ENCODE assay signal across 18 mouse cellular contexts in the genomic region with DNA sequence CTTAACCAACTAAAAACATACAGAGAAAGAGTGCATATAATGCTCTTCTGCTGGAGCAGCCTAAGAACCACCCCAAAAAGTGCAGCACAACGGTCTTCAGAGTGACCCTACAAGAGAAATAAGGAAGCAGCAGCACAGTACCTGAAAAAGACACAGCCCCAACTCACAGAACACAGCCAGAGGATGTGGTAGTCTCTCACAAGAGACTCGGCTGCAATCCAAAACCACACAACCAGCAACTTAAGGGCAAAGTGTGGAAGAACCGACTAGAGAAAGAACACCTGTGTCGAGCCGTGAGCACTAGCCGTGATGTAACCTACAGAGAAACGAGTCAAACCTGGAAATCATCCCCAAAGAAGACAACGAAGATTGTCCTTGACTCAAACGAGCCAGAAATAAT. TPM values are rescaled to one million over a fixed set of nuclear protein-coding genes. Genes with fewer than 3 reads are reported as not detected.
DNase-seq lines count a peak whose midpoint lies in the region; TF ChIP-seq lines count a peak whose summit lies in the region.
"Had no signal": no experiment of that assay in that cellular context is flagged by ENCODE, and none has a peak within 500 bp of the region (broad histone marks: within the 10 kb centered on the region; RNA-seq: fewer than 3 reads in every experiment).

No protein-coding gene starts in this region.

- DNase-seq in spleen, postnatal 36 days (ENCODE audit: low spot score in 2 of 2), result peak; percentile 41 to 48
- DNase-seq in spleen, postnatal 14 days (ENCODE audit: low spot score in 2 of 2), result no peak
- DNase-seq in induced T-regulatory cell, adult 2 months (ENCODE audit: low read depth), result peak; percentile 51
- peak; percentile 34 for DNase-seq in splenic B cell, adult 2 months (ENCODE audit: low read depth, low spot score)
- peak; percentile 60 for DNase-seq in thymus, postnatal 4 days
- no peak for DNase-seq in urinary bladder, postnatal 25 days (ENCODE audit: low spot score)
- DNase-seq in kidney, adult 2 months, result no peak
- DNase-seq in layer of hippocampus, adult 18-20 months (ENCODE audit: low spot score in 2 of 2), result no peak
- DNase-seq: adrenal gland, adult 2 months; cerebellum, adult 18-20 months; cerebellum, postnatal 36 days; forebrain, postnatal 0 days; heart, adult 18-20 months; liver, embryonic 13.5 days had no signal

- no peak overlapping the region for H3K27ac ChIP-seq in kidney, adult 2 months (ENCODE audit: insufficient read depth, low read depth, low read length)
- H3K27ac ChIP-seq: heart, embryonic 15.5 days; hindbrain, embryonic 13.5 days; kidney, postnatal 0 days; liver, embryonic 13.5 days had no signal

- peaks cover 3% of the 10 kb centered on the region; the same call in 1 of the 2 replicates for H3K4me1 ChIP-seq in kidney, adult 2 months (ENCODE audit: control insufficient read depth, insufficient read depth, low read length)
- H3K4me1 ChIP-seq: hindbrain, embryonic 13.5 days had no signal

- WGBS in kidney, adult 2 months, result 74% methylated on average over 9 of the region's 9 CpGs

- H3K4me3 ChIP-seq in kidney, adult 2 months (ENCODE audit: insufficient read depth, low read depth, low read length), result no peak overlapping the region
- H3K4me3 ChIP-seq: erythroblast, embryonic 14.5 days; heart, embryonic 15.5 days; hindbrain, embryonic 13.5 days; liver, embryonic 13.5 days had no signal

- no peaks in the 10 kb centered on the region for H3K27me3 ChIP-seq in splenic B cell, adult 2 months (ENCODE audit: control insufficient read depth, insufficient read depth, low read length, poor library complexity, severe bottlenecking)
- H3K27me3 ChIP-seq in kidney, adult 2 months (replicated peaks; ENCODE audit: control insufficient read depth, insufficient read depth, low read length), result no peaks in the 10 kb centered on the region
- H3K27me3 ChIP-seq: heart, embryonic 15.5 days; hindbrain, embryonic 13.5 days; liver, embryonic 13.5 days had no signal

- H3K36me3 ChIP-seq in splenic B cell, adult 2 months (ENCODE audit: control insufficient read depth, insufficient read depth, low read length, poor library complexity, severe bottlenecking), result peaks cover 2% of the 10 kb centered on the region; the same call in 1 of the 2 replicates
- no peaks in the 10 kb centered on the region for H3K36me3 ChIP-seq in kidney, adult 2 months (ENCODE audit: control insufficient read depth, insufficient read depth, low read length)
- H3K36me3 ChIP-seq: heart, embryonic 15.5 days had no signal

- no peak for TF ChIP-seq CTCF in kidney, adult 2 months (conservative IDR thresholded peaks at IDR 0.05; ENCODE audit: insufficient read depth, insufficient read length, low read depth, low read length)

- no peak for TF ChIP-seq POLR2A in kidney, adult 2 months (IDR thresholded peaks at IDR 0.05; ENCODE audit: low read depth, low read length)

RNA-seq across cellular contexts. Expression of a gene that starts 20.3 kb away (rescaled TPM):
- 11.3 and 12.4 TPM in 2 replicates for polyA plus RNA-seq in kidney, adult 2 months (2012; rRNA removed)
- total RNA-seq in layer of hippocampus, adult 18-20 months (2021), result 100 to 1,000 TPM; 105 to 110 TPM

Comparison
In these comparisons a context has a peak if more than half of its experiments do, and no peak if none do; other contexts are left out.
1. DNase-seq: peak in spleen, postnatal 36 days (2 of 2), induced T-regulatory cell, adult 2 months (single experiment), splenic B cell, adult 2 months (single experiment) and thymus, postnatal 4 days (single experiment); none in spleen, postnatal 14 days (0 of 2), urinary bladder, postnatal 25 days (single experiment), kidney, adult 2 months (single experiment) and layer of hippocampus, adult 18-20 months (0 of 2).